Mouse (Mus musculus) layer of hippocampus, adult 8-10 months (tissue): ENCODE measurements at regions not wholly inside any gene's neighbourhood (a gene's known extent, or its start where the extent isn't known, plus 50 kb on each side); places are given as distances from the start of the nearest gene placed in this dataset.
"Not testable (repeated sequence)": the region's sequence is repeated elsewhere in the genome, so short reads cannot be mapped to it uniquely, and the experiment has no call there.

ENCODE experiments used
- DNase-seq, 2 experiments: peaks; one replicate each; pipeline ENCODE4 v3.0.0; 2022; ENCODE audit warnings: low spot score in 2 of 2

- DNase-seq, result no peak
Observed at GRCm38 (mm10) chr9:5709480-5709879, 364.2 kb downstream of the Casp12 start.

- not testable (repeated sequence) for DNase-seq
Observed at GRCm38 (mm10) chr9:5718585-5718984, 373.4 kb downstream of the Casp12 start.

GRCm38 (mm10) chr9:5728843-5729242 lies 383.6 kb downstream of the Casp12 start:
- no peak for DNase-seq

GRCm38 (mm10) chr9:5752686-5753301 lies 407.6 kb downstream of the Casp12 start:
- DNase-seq, result no peak

GRCm38 (mm10) chr9:5753785-5754184 lies 408.6 kb downstream of the Casp12 start:
- no peak for DNase-seq

- DNase-seq, result no peak
Observed at GRCm38 (mm10) chr9:5761215-5761614, 407.2 kb upstream of the Pdgfd start.

- DNase-seq, result no peak
Observed at GRCm38 (mm10) chr9:5769927-5770326, 398.5 kb upstream of the Pdgfd start.

- DNase-seq, result no peak
Observed at GRCm38 (mm10) chr9:5771158-5771557, 397.2 kb upstream of the Pdgfd start.
